Mouse (Mus musculus) erythroid progenitor cell, adult 5-6 weeks (primary cell): ENCODE results near the gene Mfn1. TPM values are rescaled to one million over a fixed set of nuclear protein-coding genes. Genes with fewer than 3 reads are reported as not detected.
A peak's percentile ranks its signal among the peaks of the same experiment; 100 is the strongest.

Experiments used
- ATAC-seq: replicated peaks from 2 replicates; pipeline ENCODE4 v1.8.0; 2016; ENCODE audit warnings: moderate number of reproducible peaks, mild to moderate bottlenecking, moderate TSS enrichment, inconsistent platforms; ENCODE audit not compliant: poor library complexity, low FRiP score, severe bottlenecking
- total RNA-seq, 2 experiments: library from RNA; stranded (forward) in 1 of 2; stranded (reverse) in 1 of 2; fragments of 150-400 nt in 1 of 2; fragments of 186-747, 209-891 nt in 1 of 2; gene quantifications; 2 replicates each; pipeline versions ENCODE4 v1.2.3 to v1.2.4; 2015 to 2017; ENCODE audit warnings: low replicate concordance in 2 of 2

The Mfn1 gene
- total RNA-seq, 2 experiments from 2014 or later: 27.2 to 51.1 TPM

DNA sequence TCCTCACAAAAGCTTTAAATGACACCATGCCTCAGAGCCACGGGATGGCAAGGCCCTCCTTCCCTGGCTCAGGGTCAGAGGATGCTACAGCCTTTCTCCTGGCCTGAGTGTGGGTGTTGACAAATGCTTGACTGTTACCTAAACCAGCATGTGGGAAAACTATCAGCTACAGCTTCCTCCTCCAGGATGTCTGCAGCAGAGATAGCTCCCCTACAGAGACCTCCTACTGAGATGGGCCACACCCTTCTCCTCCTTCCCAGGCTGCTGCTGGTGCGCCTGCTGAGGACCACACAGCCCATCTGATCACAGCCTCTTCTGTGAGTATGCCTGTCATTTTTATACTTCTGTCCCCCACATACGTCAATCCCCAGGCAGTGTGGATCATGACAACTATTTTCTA lies 70.1 kb downstream of the Mfn1 start:
- no peak for ATAC-seq

DNA sequence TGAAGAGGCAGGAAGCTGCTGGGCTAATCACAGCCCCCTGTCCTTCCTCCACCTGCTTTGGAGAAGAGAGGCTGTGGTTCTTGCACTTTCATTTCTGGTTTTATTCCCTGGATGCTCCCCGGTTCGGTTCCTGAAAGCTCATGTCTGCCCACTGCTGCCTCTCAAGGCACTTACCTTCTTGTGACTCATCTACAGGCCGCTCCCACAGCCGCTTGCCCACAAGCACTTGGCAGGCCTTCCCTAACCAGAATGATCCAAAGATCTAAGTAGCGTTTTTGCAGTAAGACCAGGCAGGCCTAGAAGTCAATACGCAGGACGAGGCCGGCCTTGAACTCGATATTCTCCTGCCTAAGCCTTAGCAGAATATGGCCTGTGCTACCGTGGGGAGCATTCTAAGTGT lies 71.8 kb downstream of the Mfn1 start:
- ATAC-seq: no peak

DNA sequence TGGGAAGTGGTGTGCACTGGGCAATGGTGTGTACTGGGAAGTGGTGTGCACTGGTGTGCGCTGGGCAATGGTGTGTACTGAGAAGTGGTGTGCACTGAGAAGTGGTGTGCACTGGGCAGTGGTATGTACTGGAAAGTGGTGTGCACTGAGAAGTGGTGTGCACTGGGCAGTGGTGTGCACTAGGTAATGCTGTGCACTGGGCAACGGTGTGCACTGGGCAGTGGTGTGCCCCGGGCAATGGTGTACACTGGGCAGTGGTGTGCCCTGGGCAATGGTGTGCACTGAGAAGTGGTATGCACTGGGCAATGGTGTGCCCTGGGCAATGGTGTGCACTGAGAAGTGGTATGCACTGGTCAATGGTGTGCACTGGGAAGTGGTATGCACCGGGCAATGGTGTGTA lies 80.0 kb downstream of the Mfn1 start:
- ATAC-seq: no peak

DNA sequence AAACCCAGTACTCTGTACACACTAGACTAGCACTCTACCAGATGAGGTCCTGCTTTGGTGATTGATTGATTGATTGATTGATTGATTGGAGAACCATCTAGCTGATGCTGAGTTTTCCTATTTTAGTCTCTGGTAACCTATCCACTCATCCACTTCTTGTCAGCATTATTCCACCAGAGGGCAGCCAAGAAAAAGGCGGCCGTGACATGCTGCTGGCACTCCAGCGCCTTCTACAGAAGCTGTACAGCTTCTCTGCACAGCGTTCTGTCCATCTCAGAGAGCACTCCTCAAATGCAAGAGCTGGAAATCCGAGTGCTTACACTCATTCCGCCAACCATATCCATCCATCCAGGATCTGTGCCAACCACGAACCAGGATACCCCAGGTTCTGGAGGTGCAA lies 81.3 kb downstream of the Mfn1 start:
- no peak for ATAC-seq

DNA sequence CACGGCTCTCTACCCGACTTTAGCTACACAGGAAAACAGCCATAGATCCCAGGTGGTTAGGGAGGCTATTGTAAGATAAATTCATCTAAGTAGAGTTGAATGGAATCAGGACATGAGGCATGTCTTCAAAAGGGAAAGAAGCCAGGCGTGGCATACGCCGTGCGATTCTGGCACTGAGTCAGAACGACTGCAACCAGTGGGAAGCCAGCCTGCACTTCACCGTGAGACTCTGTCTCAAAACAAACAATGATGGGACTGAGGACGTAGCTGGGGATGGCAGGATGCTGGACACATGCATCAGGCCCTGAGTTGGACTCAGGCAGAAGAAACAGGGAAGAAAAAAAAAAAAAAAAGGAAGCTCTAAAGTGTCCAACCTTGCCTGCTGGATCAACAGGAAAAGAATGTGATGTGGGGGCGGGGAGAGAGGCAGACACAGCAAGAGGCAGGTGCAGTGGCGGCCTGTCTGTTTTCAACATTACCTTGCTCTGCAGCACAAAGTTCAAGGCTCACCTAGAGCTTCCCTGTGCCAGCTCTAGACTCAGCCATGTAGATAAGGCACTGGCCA lies 82.4 kb downstream of the Mfn1 start:
- no peak for ATAC-seq

DNA sequence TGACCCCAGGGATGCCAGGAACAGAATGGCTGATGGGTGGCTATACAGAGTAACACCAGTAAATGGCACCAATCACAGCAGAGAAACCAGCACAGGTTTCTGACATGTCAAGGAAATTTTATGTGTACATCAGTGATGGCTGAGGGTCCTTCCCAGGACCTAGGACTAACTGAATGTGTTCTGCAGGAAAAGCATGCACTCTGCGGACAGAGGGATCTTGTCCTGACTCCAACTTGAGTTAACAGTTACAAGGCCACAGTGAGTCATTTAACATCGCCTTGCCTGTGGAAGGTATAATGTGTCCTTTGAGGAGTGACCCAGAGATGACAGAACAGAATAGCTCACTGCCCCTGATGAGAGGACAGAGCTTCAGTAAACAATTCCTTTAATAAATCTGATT lies 85.5 kb downstream of the Mfn1 start:
- no peak for ATAC-seq

DNA sequence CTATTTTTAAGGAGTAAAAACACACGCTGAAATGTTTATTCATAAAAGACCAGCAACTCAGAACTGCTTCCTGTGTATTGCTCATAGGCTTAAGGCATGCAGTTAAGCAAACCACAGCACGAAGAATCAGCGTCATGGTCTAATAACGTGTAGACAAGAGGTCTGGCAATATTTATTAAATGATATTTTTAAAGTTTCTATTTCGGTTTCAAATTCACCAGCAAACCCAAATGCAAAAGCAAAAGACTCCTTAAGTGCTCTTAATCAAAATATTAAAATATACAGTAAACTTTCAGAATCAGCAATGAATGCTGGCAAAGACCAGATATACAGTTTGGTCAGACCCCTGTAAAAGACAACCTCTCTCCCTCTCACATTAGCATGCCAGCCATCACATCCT lies 86.1 kb downstream of the Mfn1 start:
- no peak for ATAC-seq

DNA sequence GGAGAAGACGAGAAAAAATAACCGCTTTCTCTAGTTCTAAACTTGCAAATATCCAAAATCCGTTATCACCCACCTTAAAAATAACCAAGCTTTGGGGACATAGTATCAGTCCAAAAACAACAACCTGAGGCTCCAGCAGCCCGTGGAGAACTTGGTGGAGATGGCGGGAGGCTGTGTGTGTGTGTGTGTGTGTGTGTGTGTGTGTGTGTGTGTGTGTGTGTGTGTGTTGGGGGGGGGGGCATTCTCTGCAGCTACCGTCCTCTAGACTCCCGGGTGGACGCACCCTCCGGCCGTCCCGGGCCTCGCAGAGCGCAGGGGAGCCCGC lies 86.7 kb downstream of the Mfn1 start:
- ATAC-seq: no peak

DNA sequence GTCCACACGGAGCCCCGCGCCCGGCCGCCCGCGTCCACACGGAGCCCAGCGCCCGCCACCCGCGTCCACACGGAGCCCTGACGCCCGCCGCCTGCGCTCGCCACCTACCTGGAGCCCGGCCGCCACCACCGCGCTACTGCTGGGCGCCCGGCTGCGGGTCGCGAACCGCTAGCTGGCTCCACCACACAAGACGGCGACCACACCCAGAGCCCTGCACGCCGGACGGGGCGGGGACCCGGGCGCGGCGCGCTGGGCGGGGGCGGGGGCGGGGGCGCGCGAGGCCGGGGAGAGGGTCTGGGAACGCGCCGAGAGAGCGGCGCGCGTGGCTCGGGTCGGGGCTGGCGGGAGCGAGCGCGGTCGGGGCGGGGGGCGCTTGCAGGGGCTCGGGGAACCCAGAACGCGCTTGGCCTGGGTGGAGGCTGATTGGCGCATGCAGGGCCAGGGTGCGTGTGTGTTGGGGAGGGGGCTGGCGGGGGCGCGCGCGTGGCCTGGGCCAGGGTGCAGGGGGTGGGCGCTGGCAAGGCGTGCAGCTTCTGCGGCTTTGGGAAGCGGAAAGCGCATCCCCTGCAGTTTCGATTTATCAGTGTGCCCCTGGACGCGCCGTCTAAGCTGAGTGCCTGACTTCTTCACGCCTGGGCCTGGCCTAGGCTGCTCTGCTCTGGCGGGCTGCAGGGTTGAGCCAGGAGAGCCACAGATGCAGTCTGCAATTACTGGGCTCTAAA lies 87.2 kb downstream of the Mfn1 start, which contains the start of gene Gnb4:
Gene Gnb4 (minus strand): TSS at position 255 of the 722 bp plus-strand sequence.
- peak; percentile 54; the same call in 1 of the 2 replicates for ATAC-seq

DNA sequence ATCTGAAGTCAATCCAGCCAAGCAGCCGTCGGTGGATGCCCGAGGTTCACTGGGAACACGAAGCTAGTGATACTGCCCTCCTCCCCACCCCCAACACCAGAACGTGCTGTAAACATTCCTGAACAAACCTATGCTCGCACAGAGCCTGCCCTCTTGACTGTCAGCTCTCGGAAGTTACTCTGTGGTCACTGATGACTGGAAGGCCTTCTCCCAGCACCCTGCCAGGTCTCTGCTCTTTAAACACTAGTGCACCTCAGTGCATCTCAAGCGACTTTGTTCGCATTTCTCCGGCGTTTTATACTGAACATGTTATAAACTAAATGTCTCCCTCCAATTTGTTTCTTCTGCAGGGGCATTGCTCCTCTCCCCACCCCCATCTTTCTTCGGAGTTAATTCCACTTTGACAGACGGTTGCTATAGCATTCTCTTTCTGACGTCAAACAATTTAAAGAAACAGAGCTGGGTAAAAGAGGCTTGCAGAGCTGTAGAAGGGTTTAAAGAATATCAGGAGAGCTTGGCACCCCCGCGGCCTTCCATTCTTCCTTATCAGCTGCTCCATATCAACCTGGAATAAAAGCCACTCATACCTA lies 87.9 kb downstream of the Mfn1 start:
- ATAC-seq: no peak

DNA sequence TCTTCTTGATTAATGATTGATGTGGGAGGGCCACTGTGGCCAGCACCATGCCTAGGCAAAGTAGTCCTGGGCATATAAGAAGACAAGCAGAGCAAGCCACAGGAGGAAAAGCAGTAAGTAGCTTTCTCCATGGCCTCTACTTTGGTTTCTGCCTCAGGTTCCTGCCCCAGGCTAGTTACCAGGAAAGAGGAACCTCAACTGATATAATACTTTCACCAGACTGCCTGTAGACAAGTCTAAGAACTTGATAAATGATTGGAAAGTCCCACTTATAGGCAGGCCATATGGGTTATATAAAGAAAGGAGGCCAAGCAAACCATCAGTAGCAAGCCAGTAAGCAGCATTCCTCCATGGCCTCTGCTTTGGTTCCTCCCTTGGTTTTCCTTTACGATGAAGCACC lies 92.4 kb downstream of the Mfn1 start:
- ATAC-seq: no peak

DNA sequence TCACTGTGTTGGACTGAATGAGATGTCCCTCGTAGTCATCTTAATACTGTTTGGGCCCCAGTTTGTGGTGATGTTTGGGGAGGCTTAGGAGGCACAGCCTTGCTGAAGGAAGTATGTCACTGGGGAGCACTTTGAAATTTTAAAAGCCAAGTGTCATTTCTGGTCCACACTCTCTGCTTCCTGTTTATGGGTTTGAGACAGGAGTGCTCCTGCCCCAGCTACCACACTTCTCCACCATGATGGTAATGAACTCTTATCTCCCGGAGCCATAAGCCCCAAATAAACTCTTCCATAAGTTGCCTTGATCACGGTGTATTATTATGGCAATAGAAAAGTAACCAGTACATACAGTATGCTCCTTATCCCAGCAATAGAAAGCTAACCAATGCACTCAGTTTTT lies 92.8 kb downstream of the Mfn1 start:
- no peak for ATAC-seq

DNA sequence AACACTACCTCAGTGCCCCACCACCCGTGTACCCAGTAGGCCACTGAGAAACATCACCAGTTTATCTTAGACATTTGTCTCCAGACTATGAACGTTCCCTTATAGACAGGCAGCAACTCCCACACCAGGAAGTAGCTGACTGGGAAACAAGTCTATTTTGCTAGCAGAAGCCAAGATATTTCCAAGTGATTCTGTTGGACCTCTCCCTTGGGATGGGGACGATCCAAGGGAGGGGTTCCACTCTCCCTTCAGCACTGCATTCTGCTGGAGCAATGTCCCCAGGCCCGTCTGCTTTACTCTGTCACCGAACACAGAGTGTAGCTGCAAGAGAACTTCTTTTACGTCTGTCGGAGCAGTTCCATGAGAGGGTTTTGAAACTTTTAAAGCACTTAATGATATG lies 98.9 kb downstream of the Mfn1 start:
- ATAC-seq: no peak

Other genes starting within 250 kb of the Mfn1 start
- gene Zmat3, start 163.5 kb upstream of the Mfn1 start, total RNA-seq (2015; ENCODE audit: low replicate concordance): 1.4 and 3.8 TPM in 2 replicates
- gene Zmat3, start 163.5 kb upstream of the Mfn1 start, total RNA-seq (2017; ENCODE audit: low replicate concordance): 0.26 and 0.38 TPM in 2 replicates
- gene Pik3ca, start 131.8 kb upstream of the Mfn1 start, total RNA-seq (2015; ENCODE audit: low replicate concordance): 13.3 and 20.1 TPM in 2 replicates
- 12.3 and 15.4 TPM in 2 replicates for gene Pik3ca, start 131.8 kb upstream of the Mfn1 start, total RNA-seq (2017; ENCODE audit: low replicate concordance)
- gene Kcnmb3, start 37.2 kb upstream of the Mfn1 start, total RNA-seq (2015; ENCODE audit: low replicate concordance): not detected in 2 replicates
- not detected in 2 replicates for gene Kcnmb3, start 37.2 kb upstream of the Mfn1 start, total RNA-seq (2017; ENCODE audit: low replicate concordance)
- gene Zfp639, start 19.2 kb upstream of the Mfn1 start, total RNA-seq (2015; ENCODE audit: low replicate concordance): 46.1 and 51.2 TPM in 2 replicates
- 12.1 and 18.3 TPM in 2 replicates for gene Zfp639, start 19.2 kb upstream of the Mfn1 start, total RNA-seq (2017; ENCODE audit: low replicate concordance)
- gene Gnb4, start 87.1 kb downstream of the Mfn1 start, total RNA-seq (2015; ENCODE audit: low replicate concordance): 0.36 and 2.1 TPM in 2 replicates
- 4.9 TPM in 1 of 2 replicates, not detected in the other for gene Gnb4, start 87.1 kb downstream of the Mfn1 start, total RNA-seq (2017; ENCODE audit: low replicate concordance)
- gene Actl6a, start 176.8 kb downstream of the Mfn1 start, total RNA-seq (2015; ENCODE audit: low replicate concordance): 60.9 and 108 TPM in 2 replicates
- 70.5 and 72.5 TPM in 2 replicates for gene Actl6a, start 176.8 kb downstream of the Mfn1 start, total RNA-seq (2017; ENCODE audit: low replicate concordance)
- 51.5 and 62.0 TPM in 2 replicates for gene Ndufb5, start 207.5 kb downstream of the Mfn1 start, total RNA-seq (2015; ENCODE audit: low replicate concordance)
- 27.5 and 29.4 TPM in 2 replicates for gene Ndufb5, start 207.5 kb downstream of the Mfn1 start, total RNA-seq (2017; ENCODE audit: low replicate concordance)
- 4.6 and 12.6 TPM in 2 replicates for gene Mrpl47, start 208.1 kb downstream of the Mfn1 start, total RNA-seq (2015; ENCODE audit: low replicate concordance)
- gene Mrpl47, start 208.1 kb downstream of the Mfn1 start, total RNA-seq (2017; ENCODE audit: low replicate concordance): 1.1 and 4.7 TPM in 2 replicates